Mouse (Mus musculus) heart, postnatal 0 days (tissue): ENCODE measurements at regions not wholly inside any gene's neighbourhood (a gene's known extent, or its start where the extent isn't known, plus 50 kb on each side); places are given as distances from the start of the nearest gene placed in this dataset.

Experiments used
- CTCF ChIP-seq: IDR thresholded peaks from 2 replicates; pipeline ENCODE4 v1.5.1; 2016; ENCODE audit warnings: antibody characterized with exemption, control low read depth, low read depth
- EP300 ChIP-seq: IDR thresholded peaks from 2 replicates; pipeline ENCODE4 v1.6.1; 2016; ENCODE audit warnings: antibody characterized with exemption, low read depth

DNA sequence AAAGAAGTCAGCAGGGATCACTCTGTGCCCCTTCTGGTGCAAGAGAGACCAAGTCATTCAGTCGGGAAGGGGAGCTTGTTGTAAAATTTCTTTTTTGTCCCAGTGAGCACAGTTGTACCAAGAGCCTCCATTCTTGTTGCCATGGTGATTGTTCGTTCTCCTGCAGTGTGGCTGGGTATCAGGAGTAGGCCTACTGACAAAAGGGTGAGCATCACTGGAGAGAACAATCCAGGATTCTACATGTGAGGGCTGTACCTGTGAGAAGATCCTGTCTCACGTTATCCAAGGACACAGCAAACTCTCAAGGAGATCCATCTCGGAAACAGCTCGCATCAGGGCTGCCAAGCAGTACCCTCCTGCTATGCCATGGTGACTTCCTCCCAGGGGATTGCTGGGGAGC is 347.6 kb downstream of the Wdr11 start:
- TF ChIP-seq CTCF (no peak), EP300 (no peak)
